Mouse (Mus musculus): ENCODE measurements at regions not wholly inside any gene's neighbourhood (a gene's known extent, or its start where the extent isn't known, plus 50 kb on each side); places are given as distances from the start of the nearest gene placed in this dataset.

DNA sequence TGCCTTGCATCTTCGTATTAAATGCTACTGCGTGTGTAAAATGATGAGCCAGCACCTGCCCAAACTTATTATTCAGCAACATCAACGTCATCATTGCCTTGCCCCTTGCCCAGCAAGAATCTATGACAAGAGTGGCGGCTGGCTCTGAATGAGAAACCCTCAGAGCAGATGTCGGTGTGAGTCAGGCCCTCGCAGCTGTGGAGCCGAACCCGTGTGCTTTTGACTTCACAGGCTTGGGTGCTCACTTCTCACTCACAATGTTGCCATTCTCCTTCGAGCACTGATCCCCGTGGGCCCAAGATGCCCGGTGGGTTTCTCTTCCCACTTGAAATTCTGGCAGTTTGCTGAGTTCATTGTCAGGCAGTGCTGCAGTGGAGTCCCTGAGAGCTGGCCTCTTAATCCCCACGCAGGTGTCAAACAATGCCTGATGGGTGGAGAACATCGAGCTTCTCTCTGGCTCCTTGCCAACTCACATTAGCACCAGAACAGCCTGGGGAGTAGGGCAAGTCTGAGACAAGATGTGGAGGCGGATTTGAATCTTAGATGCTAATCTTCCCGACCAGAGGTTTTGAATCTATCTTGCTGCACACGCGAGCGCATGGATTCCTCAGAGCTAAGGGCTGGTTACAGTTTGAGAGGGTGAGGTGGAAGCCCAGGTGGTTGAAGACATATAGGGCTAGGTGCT lies 202.0 kb downstream of the Nuak1 start:
- TF ChIP-seq CTCF (IDR thresholded peaks at IDR 0.05; ENCODE audit: borderline replicate concordance, control insufficient read depth, extremely low read depth, insufficient read depth, low read length, poor library complexity) (no peak), POLR2A (IDR thresholded peaks at IDR 0.05; ENCODE audit: control insufficient read depth, extremely low read depth, insufficient read depth, low read length, poor library complexity) (no peak)

All from thymus, adult 2 months (tissue).